Mouse (Mus musculus): ENCODE measurements around the gene Rgmb. TPM values are rescaled to one million over a fixed set of nuclear protein-coding genes. Genes with fewer than 3 reads are reported as not detected.

Rgmb gene
- polyA plus RNA-seq, 1 experiment from 2014 or later, result 30.5 TPM

Other genes with a start within 250 kb of the Rgmb start
- 24.2 and 28.7 TPM in 2 replicates for gene Chd1, start 126.1 kb downstream of the Rgmb start, polyA plus RNA-seq (2015; fragmentation: Nextera tagmentation; extraction: Ambion mirVana)

Measured in intestine, embryonic 15.5 days (tissue).